Mouse (Mus musculus): ENCODE measurements around the gene Klf15. TPM values are rescaled to one million over a fixed set of nuclear protein-coding genes. Genes with fewer than 3 reads are reported as not detected.

The Klf15 gene
- total RNA-seq, 1 experiment from 2014 or later: 44.5 TPM

Other genes with a start within 250 kb of the Klf15 start
- gene Vmn1r53, start 238.1 kb upstream of the Klf15 start, total RNA-seq (2021): not detected in 2 replicates
- not detected in 2 replicates for gene Vmn1r54, start 216.3 kb upstream of the Klf15 start, total RNA-seq (2021)
- gene BC048671, start 161.4 kb upstream of the Klf15 start, total RNA-seq (2021): not detected in 2 replicates
- gene Chst13, start 137.4 kb upstream of the Klf15 start, total RNA-seq (2021): not detected in 2 replicates
- gene Uroc1, start 129.3 kb upstream of the Klf15 start, total RNA-seq (2021): 0.09 and 3.0 TPM in 2 replicates
- gene Zxdc, start 93.1 kb upstream of the Klf15 start, total RNA-seq (2021): 23.0 and 24.6 TPM in 2 replicates
- 1.1 TPM in 1 of 2 replicates, not detected in the other for gene Cfap100, start 33.8 kb upstream of the Klf15 start, total RNA-seq (2021)
- gene Aldh1l1, start 23.9 kb downstream of the Klf15 start, total RNA-seq (2021): 179 and 220 TPM in 2 replicates
- gene Slc41a3, start 142.1 kb downstream of the Klf15 start, total RNA-seq (2021): 18.9 and 19.1 TPM in 2 replicates